Mouse (Mus musculus) mouse embryonic stem cell (cell line): Measurements from ENCODE around the gene Tcstv1.
"Not testable (repeated sequence)": the region's sequence is repeated elsewhere in the genome, so short reads cannot be mapped to it uniquely, and the experiment has no call there.

Experiments
- in situ Hi-C, 2 experiments: fragments of 300-500 bp; cut with MboI; formaldehyde crosslinking; loops; 1 replicate in 1 of 2; 3 replicates in 1 of 2; pipeline ENCODE4 v1.14.3; 2019 to 2020; ENCODE audit warnings: low sequenced_read_pairs in 2 of 2, low pct_unique_long_range_greater_than_20kb in 1 of 2, mixed read lengths in 1 of 2; ENCODE audit not compliant: unreplicated experiment in 1 of 2

Gene Tcstv1

GRCm38 (mm10) chr13:119894685-119895084 lies at the start of gene Tcstv1:
Gene Tcstv1, minus strand, starts transcription at chr13:119894785.
- in situ Hi-C loops: not testable (repeated sequence)

DNA sequence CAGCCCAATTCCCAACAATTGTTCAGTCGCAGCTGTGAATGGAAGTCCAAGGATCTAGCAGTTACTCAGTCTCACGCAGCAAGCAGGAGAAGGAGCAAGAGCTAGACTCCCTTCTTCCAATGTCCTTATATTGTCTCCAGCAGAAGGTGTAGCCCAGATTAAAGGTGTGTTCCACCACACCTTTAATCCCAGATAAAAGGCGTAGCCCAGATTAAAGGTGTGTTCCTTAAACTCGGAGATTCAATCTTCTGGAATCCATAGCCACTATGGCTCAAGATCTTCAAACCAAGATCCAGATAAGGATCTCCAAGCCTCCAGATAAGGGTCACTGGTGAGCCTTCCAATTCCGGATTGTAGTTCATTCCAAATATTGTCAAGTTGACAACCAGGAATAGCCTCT lies 34.6 kb upstream of the Tcstv1 start, which contains the start of gene Gm21761:
Gene Gm21761, minus strand, starts transcription at position 101 of the 400 bp plus-strand sequence.
- in situ Hi-C loops: not testable (repeated sequence)

- in situ Hi-C loops: not testable (repeated sequence)
These were observed 30.2 kb upstream of the Tcstv1 start for GRCm38 (mm10) chr13:119924597-119925340.

- in situ Hi-C loops: not testable (repeated sequence)
These were observed 22.6 kb upstream of the Tcstv1 start for GRCm38 (mm10) chr13:119916966-119917722.

DNA sequence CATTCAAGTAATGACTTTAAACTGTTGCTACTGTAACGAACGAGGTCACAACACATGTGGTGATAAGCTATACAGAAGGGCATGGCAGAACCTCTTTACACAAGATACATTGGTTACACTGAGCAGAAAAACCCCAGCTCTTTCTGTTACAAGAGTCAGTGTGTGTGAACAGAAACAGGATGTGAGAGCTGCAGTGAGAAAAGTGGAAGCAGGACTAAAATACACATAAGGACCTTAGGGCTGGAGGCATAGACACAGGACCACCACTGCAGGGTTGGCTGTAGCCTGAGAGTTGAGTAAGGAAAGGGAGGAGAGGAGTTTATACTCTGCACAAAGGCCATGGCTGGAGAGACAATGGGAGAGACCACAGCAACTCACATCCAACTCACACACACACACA lies 21.9 kb upstream of the Tcstv1 start:
- in situ Hi-C loops: not testable (repeated sequence)

GRCm38 (mm10) chr13:119898549-119898948 lies 4.0 kb upstream of the Tcstv1 start:
- in situ Hi-C loops: not testable (repeated sequence)

GRCm38 (mm10) chr13:119886896-119887295 lies 7.7 kb downstream of the Tcstv1 start:
- in situ Hi-C loops: loop anchor here in 1 of 2 experiments (10.0 kb wide), 1 partner anchor 288 kb away; the partner anchor contains the start of gene Gm21818

DNA sequence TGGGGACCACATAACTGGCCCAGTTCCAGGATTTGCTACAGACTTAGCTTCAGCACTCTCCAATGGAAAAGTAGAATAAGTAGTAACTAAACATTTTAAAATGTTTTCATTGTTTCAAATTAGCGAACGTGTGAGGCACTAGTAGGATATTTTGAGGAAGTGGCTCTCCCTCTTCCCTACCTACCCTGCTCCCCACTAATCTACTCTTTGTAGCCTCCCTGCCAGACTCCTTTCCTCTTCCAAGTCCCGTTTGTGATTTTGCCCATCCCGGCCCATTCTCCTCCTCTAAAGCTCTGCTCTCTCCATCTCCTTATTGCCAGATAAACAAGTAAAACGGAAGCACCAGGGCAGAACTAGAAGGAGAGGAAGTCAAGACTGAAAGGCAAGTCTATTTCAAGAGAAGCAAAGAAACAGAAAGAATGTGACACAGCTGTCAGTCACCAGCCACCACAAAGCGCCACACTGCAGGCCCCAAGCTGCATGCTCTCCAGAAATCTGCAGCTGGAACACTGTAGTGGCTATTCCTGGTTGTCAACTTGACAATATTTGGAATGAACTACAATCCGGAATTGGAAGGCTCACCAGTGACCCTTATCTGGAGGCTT lies 30.1 kb downstream of the Tcstv1 start:
- in situ Hi-C loops: not testable (repeated sequence)

- in situ Hi-C loops: not testable (repeated sequence)
These were observed 32.2 kb downstream of the Tcstv1 start for GRCm38 (mm10) chr13:119862399-119862798.
